Mouse (Mus musculus) spleen, adult 18-20 months (tissue): ENCODE measurements around the gene Ciao2b.
"Not testable (repeated sequence)": the region's sequence is repeated elsewhere in the genome, so short reads cannot be mapped to it uniquely, and the experiment has no call there.

ENCODE experiments used
- DNase-seq, 2 experiments: peaks; one replicate each; pipeline ENCODE4 v3.0.0; 2022; ENCODE audit warnings: mixed read lengths in 2 of 2

Gene Ciao2b

GRCm38 (mm10) chr8:104641426-104642323 is at the start of gene Ciao2b:
Gene Ciao2b, minus strand, starts transcription at chr8:104641965.
- peak; percentile 73 to 83 for DNase-seq

GRCm38 (mm10) chr8:104688433-104688832 is 46.7 kb upstream of the Ciao2b start:
- DNase-seq = no peak

GRCm38 (mm10) chr8:104655614-104656013 is 13.8 kb upstream of the Ciao2b start:
- no peak for DNase-seq

- peak; percentile 38 to 62 for DNase-seq
Observed at GRCm38 (mm10) chr8:104654984-104655383, 13.2 kb upstream of the Ciao2b start.

- not testable (repeated sequence) for DNase-seq
Observed at GRCm38 (mm10) chr8:104644187-104644586, 2.4 kb upstream of the Ciao2b start.

- DNase-seq = no peak
Observed at GRCm38 (mm10) chr8:104642324-104642654, 524 bp upstream of the Ciao2b start.

- DNase-seq = no peak
Observed at GRCm38 (mm10) chr8:104640831-104641370, 864 bp downstream of the Ciao2b start.

- DNase-seq = no peak
Observed at GRCm38 (mm10) chr8:104640241-104640640, 1.5 kb downstream of the Ciao2b start.

- DNase-seq = no peak
Observed at GRCm38 (mm10) chr8:104638010-104638409, 3.8 kb downstream of the Ciao2b start.

GRCm38 (mm10) chr8:104635004-104635710 is 6.6 kb downstream of the Ciao2b start:
- DNase-seq = no peak

GRCm38 (mm10) chr8:104633156-104633744 is 8.5 kb downstream of the Ciao2b start:
- DNase-seq = no peak

GRCm38 (mm10) chr8:104632486-104632885 is 9.3 kb downstream of the Ciao2b start:
- DNase-seq = no peak

- peak in 1 of 2 experiments; percentile 21 for DNase-seq
Observed at GRCm38 (mm10) chr8:104631975-104632374, 9.8 kb downstream of the Ciao2b start.

GRCm38 (mm10) chr8:104630981-104631663 is 10.6 kb downstream of the Ciao2b start, which contains the start of gene Rrad:
Gene Rrad, minus strand, starts transcription at chr8:104631327.
- peak; percentile 75 to 81 for DNase-seq

GRCm38 (mm10) chr8:104630574-104630973 is 11.2 kb downstream of the Ciao2b start:
- peak; percentile 21 to 48 for DNase-seq

- DNase-seq = no peak
Observed at GRCm38 (mm10) chr8:104630111-104630479, 11.7 kb downstream of the Ciao2b start.

- no peak for DNase-seq
Observed at GRCm38 (mm10) chr8:104629306-104630110, 12.3 kb downstream of the Ciao2b start.

GRCm38 (mm10) chr8:104628402-104628801 is 13.4 kb downstream of the Ciao2b start:
- no peak for DNase-seq

GRCm38 (mm10) chr8:104627065-104627740 is 14.6 kb downstream of the Ciao2b start:
- no peak for DNase-seq

GRCm38 (mm10) chr8:104624161-104624560 is 17.6 kb downstream of the Ciao2b start, which contains the start of gene Cdh16:
Gene Cdh16, minus strand, starts transcription at chr8:104624396.
- no peak for DNase-seq

- DNase-seq = no peak
Observed at GRCm38 (mm10) chr8:104620765-104621164, 21.0 kb downstream of the Ciao2b start.
